Mouse (Mus musculus): Measurements from ENCODE around the gene Nemp1.

- TF ChIP-seq POLR2A (IDR thresholded peaks at IDR 0.05; ENCODE audit: insufficient read depth, low read depth, low read length) (no peak), CTCF (IDR thresholded peaks at IDR 0.05; ENCODE audit: insufficient read depth, low read depth, low read length) (no peak)
These were observed 13.2 kb downstream of the Nemp1 start for GRCm38 (mm10) chr10:127679881-127680280.

Data from olfactory bulb, adult 2 months (tissue).